Mouse (Mus musculus) stomach, postnatal 0 days (tissue): ENCODE data around the gene Wwox.

ENCODE experiments used
- CTCF ChIP-seq: IDR thresholded peaks from 2 replicates; pipeline ENCODE4 v1.5.1; 2016; ENCODE audit warnings: antibody characterized with exemption, low read depth, mild to moderate bottlenecking, moderate library complexity
- EP300 ChIP-seq: optimal IDR thresholded peaks from 2 replicates; pipeline ENCODE3; 2016; ENCODE audit warnings: antibody characterized with exemption

- TF ChIP-seq CTCF (no peak), EP300 (no peak)
Measured at GRCm38 (mm10) chr8:114776696-114777095, 337.2 kb downstream of the Wwox start.
